Mouse (Mus musculus): ENCODE measurements around the gene Ica1.

Gene Ica1

GRCm38 (mm10) chr6:8640863-8641262 is 137.4 kb downstream of the Ica1 start:
- DNase-seq, result no peak

GRCm38 (mm10) chr6:8639526-8639925 is 138.8 kb downstream of the Ica1 start:
- no peak for DNase-seq

GRCm38 (mm10) chr6:8638899-8639298 is 139.4 kb downstream of the Ica1 start:
- no peak for DNase-seq

GRCm38 (mm10) chr6:8638122-8638521 is 140.2 kb downstream of the Ica1 start:
- DNase-seq, result no peak

GRCm38 (mm10) chr6:8632701-8633100 is 145.6 kb downstream of the Ica1 start:
- no peak for DNase-seq

- DNase-seq, result no peak
These were observed 146.2 kb downstream of the Ica1 start for GRCm38 (mm10) chr6:8631986-8632632.

GRCm38 (mm10) chr6:8631362-8631761 is 146.9 kb downstream of the Ica1 start:
- peak; percentile 36 for DNase-seq

GRCm38 (mm10) chr6:8630531-8630930 is 147.8 kb downstream of the Ica1 start:
- no peak for DNase-seq

GRCm38 (mm10) chr6:8628715-8629267 is 149.5 kb downstream of the Ica1 start:
- DNase-seq, result no peak

GRCm38 (mm10) chr6:8628226-8628625 is 150.1 kb downstream of the Ica1 start:
- no peak for DNase-seq

GRCm38 (mm10) chr6:8623045-8623444 is 155.2 kb downstream of the Ica1 start:
- no peak for DNase-seq

GRCm38 (mm10) chr6:8619582-8620350 is 158.5 kb downstream of the Ica1 start:
- DNase-seq, result no peak

- DNase-seq, result no peak
These were observed 160.9 kb downstream of the Ica1 start for GRCm38 (mm10) chr6:8617369-8617768.

- no peak for DNase-seq
These were observed 186.6 kb downstream of the Ica1 start for GRCm38 (mm10) chr6:8591665-8592064.

GRCm38 (mm10) chr6:8583892-8584291 is 194.4 kb downstream of the Ica1 start:
- DNase-seq, result no peak

- no peak for DNase-seq
These were observed 195.9 kb downstream of the Ica1 start for GRCm38 (mm10) chr6:8582377-8582776.
